Mouse (Mus musculus) megakaryocyte, embryonic 14.5 days (primary cell): Measurements from ENCODE around the gene Cox6b1.

Experiments
- FLI1 ChIP-seq: IDR thresholded peaks from 2 replicates; pipeline ENCODE4 v1.6.1; 2012; ENCODE audit warnings: low read length, inconsistent platforms, mixed read lengths
- GATA1 ChIP-seq: IDR thresholded peaks from 3 replicates; pipeline ENCODE4 v1.6.1; 2012; ENCODE audit warnings: mixed read lengths, low read length, inconsistent platforms, borderline replicate concordance

- TF ChIP-seq GATA1, result no peak
- TF ChIP-seq FLI1, result no peak
Observed at GRCm38 (mm10) chr7:30613529-30614112, 12.3 kb downstream of the Cox6b1 start.
